Mouse (Mus musculus) liver, embryonic 11.5 days (tissue): ENCODE data around the gene Smg8. TPM values are rescaled to one million over a fixed set of nuclear protein-coding genes. Genes with fewer than 3 reads are reported as not detected.

Experiments
- ATAC-seq: fragments of 200-750 bp; cut with Nextera tagmentation; replicated peaks from 2 replicates; pipeline ENCODE4 v1.8.0; 2017; ENCODE audit warnings: moderate number of reproducible peaks, mild to moderate bottlenecking, moderate TSS enrichment, moderate library complexity; ENCODE audit not compliant: low FRiP score
- DNase-seq: peaks from one replicate; pipeline ENCODE4 v3.0.0-alpha.2; 2017; ENCODE audit warnings: low spot score
- H3K27ac ChIP-seq: fragments of 300-500 bp; sonication (generic); 2 replicates; pipeline ENCODE4 v1.5.1; 2014; ENCODE audit warnings: mild to moderate bottlenecking, low read depth, low read length, control low read depth
- H3K27me3 ChIP-seq: fragments of 300-500 bp; sonication (generic); replicated peaks from 2 replicates; pipeline ENCODE4 v1.6.1; 2014; ENCODE audit warnings: low read length, mixed read lengths; ENCODE audit not compliant: control insufficient read depth, insufficient read depth
- H3K36me3 ChIP-seq: fragments of 300-500 bp; sonication (generic); 2 replicates; pipeline ENCODE4 v1.6.1; 2014; ENCODE audit warnings: mild to moderate bottlenecking, low read length, moderate library complexity, mixed read lengths; ENCODE audit not compliant: control insufficient read depth, insufficient read depth
- H3K4me1 ChIP-seq: fragments of 300-500 bp; sonication (generic); replicated peaks from 2 replicates; pipeline ENCODE4 v1.6.1; 2014; ENCODE audit warnings: low read length, mixed read lengths; ENCODE audit not compliant: control insufficient read depth, insufficient read depth
- H3K4me2 ChIP-seq: fragments of 300-500 bp; sonication (generic); 2 replicates; pipeline ENCODE4 v1.6.1; 2014; ENCODE audit warnings: mild to moderate bottlenecking, control low read depth, moderate library complexity
- H3K4me3 ChIP-seq: fragments of 300-500 bp; sonication (generic); 2 replicates; pipeline ENCODE4 v1.5.1; 2014; ENCODE audit warnings: low read depth, low read length, control low read depth
- H3K9ac ChIP-seq: fragments of 300-500 bp; sonication (generic); 2 replicates; pipeline ENCODE4 v1.6.1; 2014; ENCODE audit warnings: low read depth, low read length, control low read depth
- H3K9me3 ChIP-seq: fragments of 300-500 bp; sonication (generic); 2 replicates; pipeline ENCODE4 v1.6.1; 2016; ENCODE audit warnings: low read length, inconsistent platforms, mixed read lengths; ENCODE audit not compliant: control insufficient read depth
- WGBS: fragments of 180-500 bp; shearing (Covaris S2); extraction: QIAGEN DNeasy Blood & Tissue Kit; methylation state at CpG from one replicate; pipeline ENCODE4 v1.1.7; 2014; 5-methylcytosine and 5-hydroxymethylcytosine counted together
- polyA plus RNA-seq: library from polyadenylated mRNA; unstranded; fragments of >200 nt; fragmentation: Nextera tagmentation; extraction: Ambion mirVana; gene quantifications from 2 replicates; pipeline ENCODE4 v1.2.1, GENCODE M21; 2014

The Smg8 gene
- polyA plus RNA-seq, 1 experiment from 2014 or later, result 20.8 TPM

- WGBS, result under 1% methylated on average over 42 of the region's 42 CpGs
- ATAC-seq (no peak), DNase-seq (peak; percentile 60)
- peaks cover 8% of the 10 kb centered on the region for H3K4me1 ChIP-seq
- H3K36me3 ChIP-seq, result peaks cover 17% of the 10 kb centered on the region
- peak overlapping the region; percentile 96 for H3K27ac ChIP-seq
- H3K4me3 ChIP-seq, result peak overlapping the region; percentile 99
- peak overlapping the region; percentile 98 for H3K9ac ChIP-seq
- peak overlapping the region; percentile 73 for H3K4me2 ChIP-seq
- H3K27me3 ChIP-seq, result no peaks in the 10 kb centered on the region
- no peaks in the 10 kb centered on the region for H3K9me3 ChIP-seq
These were observed 23.1 kb upstream of the Smg8 start for GRCm38 (mm10) chr11:87109519-87110171.

GRCm38 (mm10) chr11:87108755-87109518 lies 22.4 kb upstream of the Smg8 start, which contains the start of gene Ska2:
Gene Ska2, plus strand, starts transcription at chr11:87109234.
- ATAC-seq (peak; percentile 98), DNase-seq (peak; percentile 91)
- peak within 1 kb of the TSS; percentile 98 for H3K9ac ChIP-seq
- peak within 1 kb of the TSS; percentile 82 for H3K4me2 ChIP-seq
- peaks cover 22% of the 10 kb centered on the region for H3K36me3 ChIP-seq
- H3K9me3 ChIP-seq, result no peaks in the 10 kb centered on the region
- H3K4me1 ChIP-seq, result peaks cover 8% of the 10 kb centered on the region
- under 1% methylated on average over 40 of the region's 40 CpGs for WGBS
- peak within 1 kb of the TSS; percentile 99 for H3K4me3 ChIP-seq
- H3K27ac ChIP-seq, result peak within 1 kb of the TSS; percentile 96
- H3K27me3 ChIP-seq, result no peaks in the 10 kb centered on the region

GRCm38 (mm10) chr11:87108409-87108754 lies 21.8 kb upstream of the Smg8 start, which contains the start of gene Prr11:
Gene Prr11, minus strand, starts transcription at chr11:87108708.
- H3K4me2 ChIP-seq, result peak within 1 kb of the TSS; percentile 82

GRCm38 (mm10) chr11:87087142-87087541 lies 568 bp upstream of the Smg8 start:
- Histone ChIP-seq H3K9ac (peak overlapping the region; percentile 85), H3K9me3 (no peaks in the 10 kb centered on the region), H3K4me2 (peak overlapping the region; percentile 88), H3K27ac (peak overlapping the region; percentile 6), H3K27me3 (no peaks in the 10 kb centered on the region), H3K36me3 (peaks cover 28% of the 10 kb centered on the region), H3K4me1 (peaks cover 16% of the 10 kb centered on the region), H3K4me3 (peak overlapping the region; percentile 87)
- 51% methylated on average over 2 of the region's 2 CpGs for WGBS
- ATAC-seq, result peak; percentile 63
- DNase-seq, result no peak

More at GRCm38 (mm10) chr11:87108409-87108754, 21.8 kb upstream of the Smg8 start, which contains the start of gene Prr11:
- H3K9me3 ChIP-seq, result no peaks in the 10 kb centered on the region
- peak within 1 kb of the TSS; percentile 96 for H3K27ac ChIP-seq
- H3K9ac ChIP-seq, result peak within 1 kb of the TSS; percentile 98
- ATAC-seq (no peak), DNase-seq (no peak)
- no peaks in the 10 kb centered on the region for H3K27me3 ChIP-seq
- peak within 1 kb of the TSS; percentile 99 for H3K4me3 ChIP-seq
- peaks cover 8% of the 10 kb centered on the region for H3K4me1 ChIP-seq
- WGBS, result under 1% methylated on average over 14 of the region's 14 CpGs
- H3K36me3 ChIP-seq, result peaks cover 23% of the 10 kb centered on the region

- ATAC-seq (no peak), DNase-seq (no peak)
- H3K4me2 ChIP-seq, result peak overlapping the region; percentile 88
- peak overlapping the region; percentile 85; the same call in 1 of the 2 replicates for H3K9ac ChIP-seq
- H3K9me3 ChIP-seq, result no peaks in the 10 kb centered on the region
- no peak overlapping the region for H3K27ac ChIP-seq
- peaks cover 16% of the 10 kb centered on the region for H3K4me1 ChIP-seq
- no peaks in the 10 kb centered on the region for H3K27me3 ChIP-seq
- peaks cover 27% of the 10 kb centered on the region for H3K36me3 ChIP-seq
- peak overlapping the region; percentile 87 for H3K4me3 ChIP-seq
- WGBS, result 85% methylated on average over 13 of the region's 13 CpGs
These were observed 1.1 kb downstream of the Smg8 start for GRCm38 (mm10) chr11:87085461-87085860.

GRCm38 (mm10) chr11:87083712-87084111 lies 2.9 kb downstream of the Smg8 start:
- Histone ChIP-seq H3K27me3 (no peaks in the 10 kb centered on the region), H3K9me3 (no peaks in the 10 kb centered on the region), H3K4me1 (peaks cover 16% of the 10 kb centered on the region), H3K36me3 (peaks cover 33% of the 10 kb centered on the region), H3K4me2 (no peak overlapping the region; the same call in 1 of the 2 replicates), H3K27ac (no peak overlapping the region), H3K9ac (no peak overlapping the region), H3K4me3 (no peak overlapping the region)
- 78% methylated on average over 1 of the region's 1 CpGs for WGBS
- ATAC-seq, result no peak
- no peak for DNase-seq

- peak; percentile 87 for DNase-seq
- peaks cover 10% of the 10 kb centered on the region for H3K36me3 ChIP-seq
- WGBS, result 2% methylated on average over 43 of the region's 43 CpGs
These were observed 12.6 kb downstream of the Smg8 start, which contains the start of gene Gdpd1 for GRCm38 (mm10) chr11:87073866-87074440. Gene Gdpd1, minus strand, starts transcription at chr11:87074062.

GRCm38 (mm10) chr11:87073343-87073865 lies 13.2 kb downstream of the Smg8 start:
- DNase-seq (peak; percentile 68), ATAC-seq (peak; percentile 70)
- H3K9me3 ChIP-seq, result no peaks in the 10 kb centered on the region
- 0 out of 2 replicates have a peak overlapping the region, but pooled peaks have one; percentile 8 for H3K27ac ChIP-seq
- 2% methylated on average over 24 of the region's 24 CpGs for WGBS
- H3K9ac ChIP-seq, result peak overlapping the region; percentile 78
- peaks cover 7% of the 10 kb centered on the region; the same call in 1 of the 2 replicates for H3K4me1 ChIP-seq
- H3K36me3 ChIP-seq, result peaks cover 10% of the 10 kb centered on the region
- H3K27me3 ChIP-seq, result no peaks in the 10 kb centered on the region
- peak overlapping the region; percentile 68 for H3K4me3 ChIP-seq
- peak overlapping the region; percentile 98 for H3K4me2 ChIP-seq

More at GRCm38 (mm10) chr11:87073866-87074440, 12.6 kb downstream of the Smg8 start, which contains the start of gene Gdpd1:
- Histone ChIP-seq H3K27ac (0 out of 2 replicates have a peak within 1 kb of the TSS, but pooled peaks have one; percentile 8), H3K4me3 (peak within 1 kb of the TSS; percentile 68), H3K27me3 (no peaks in the 10 kb centered on the region), H3K9ac (peak within 1 kb of the TSS; percentile 78), H3K9me3 (no peaks in the 10 kb centered on the region), H3K4me2 (peak within 1 kb of the TSS; percentile 98), H3K4me1 (peaks cover 7% of the 10 kb centered on the region; the same call in 1 of the 2 replicates)
- peak; percentile 97 for ATAC-seq
